Mouse (Mus musculus) cerebellum, postnatal 10 days (tissue): ENCODE data around the gene 2900011O08Rik.
"Not testable (repeated sequence)": the region's sequence is repeated elsewhere in the genome, so short reads cannot be mapped to it uniquely, and the experiment has no call there.

ENCODE experiments used
- DNase-seq, 2 experiments: peaks; one replicate each; pipeline ENCODE4 v3.0.0; 2021; ENCODE audit warnings: mixed read lengths in 2 of 2

2900011O08Rik gene

DNA sequence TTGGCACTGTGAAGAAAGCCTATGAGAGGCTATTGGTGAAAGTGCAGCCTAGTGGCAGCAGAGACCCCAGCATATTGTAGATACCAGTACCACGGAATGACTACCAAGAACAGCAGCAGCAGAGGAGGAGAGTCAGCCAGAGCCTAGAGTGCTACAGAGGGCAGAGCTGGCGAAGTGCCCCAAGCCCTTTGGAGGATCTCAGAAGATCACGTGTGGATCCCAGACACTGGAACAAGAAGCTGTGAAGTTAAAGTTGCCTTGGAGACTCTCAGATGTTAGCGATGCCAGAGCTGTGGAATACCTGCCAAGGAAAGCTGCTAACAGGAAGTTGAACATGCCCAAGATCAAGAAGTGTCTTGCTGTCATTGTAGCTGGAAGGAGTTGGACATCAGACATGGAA is 18.9 kb downstream of the 2900011O08Rik start:
- DNase-seq, result peak; percentile 22 to 39

- DNase-seq, result no peak
Observed at GRCm38 (mm10) chr16:14008081-14008480, 21.7 kb downstream of the 2900011O08Rik start.

DNA sequence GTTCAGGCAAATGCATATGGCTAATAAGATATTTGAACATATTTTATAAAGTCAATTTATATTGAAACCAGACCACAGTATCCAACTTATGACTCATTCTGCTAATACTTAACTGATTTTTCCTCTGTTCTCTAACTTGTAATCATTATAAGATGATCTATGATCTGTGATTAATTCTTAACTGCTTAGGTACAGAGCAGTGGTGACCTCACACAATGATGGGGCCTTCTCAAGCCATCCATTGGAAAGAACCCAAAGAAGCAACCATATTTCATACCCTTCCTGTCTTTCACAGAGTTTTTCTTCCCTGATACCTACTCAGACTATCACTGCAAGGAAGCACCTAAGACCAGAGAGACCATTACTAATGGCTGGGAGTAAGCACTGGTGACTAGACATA is 22.3 kb downstream of the 2900011O08Rik start:
- no peak for DNase-seq

- DNase-seq, result no peak
Observed at GRCm38 (mm10) chr16:14009966-14010365, 23.6 kb downstream of the 2900011O08Rik start.

DNA sequence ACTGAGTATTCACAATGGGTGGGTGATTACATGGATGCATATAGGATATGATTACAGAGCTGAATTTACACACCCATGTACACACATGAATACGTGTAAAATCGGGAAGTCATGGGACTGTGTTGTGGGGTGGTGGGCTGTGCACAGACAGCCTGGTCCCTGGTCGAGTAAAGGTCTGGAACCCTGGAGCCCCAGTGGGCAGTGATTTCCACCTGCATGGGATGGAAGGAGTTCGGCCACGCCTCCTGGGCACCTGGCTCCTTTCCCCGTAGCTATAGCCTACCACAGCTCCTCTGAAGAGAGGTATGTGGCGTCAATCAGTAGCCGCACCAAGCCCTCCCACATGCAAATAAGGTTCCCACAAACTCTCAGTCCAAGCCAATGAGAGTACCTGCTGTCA is 30.9 kb downstream of the 2900011O08Rik start:
- no peak for DNase-seq

DNA sequence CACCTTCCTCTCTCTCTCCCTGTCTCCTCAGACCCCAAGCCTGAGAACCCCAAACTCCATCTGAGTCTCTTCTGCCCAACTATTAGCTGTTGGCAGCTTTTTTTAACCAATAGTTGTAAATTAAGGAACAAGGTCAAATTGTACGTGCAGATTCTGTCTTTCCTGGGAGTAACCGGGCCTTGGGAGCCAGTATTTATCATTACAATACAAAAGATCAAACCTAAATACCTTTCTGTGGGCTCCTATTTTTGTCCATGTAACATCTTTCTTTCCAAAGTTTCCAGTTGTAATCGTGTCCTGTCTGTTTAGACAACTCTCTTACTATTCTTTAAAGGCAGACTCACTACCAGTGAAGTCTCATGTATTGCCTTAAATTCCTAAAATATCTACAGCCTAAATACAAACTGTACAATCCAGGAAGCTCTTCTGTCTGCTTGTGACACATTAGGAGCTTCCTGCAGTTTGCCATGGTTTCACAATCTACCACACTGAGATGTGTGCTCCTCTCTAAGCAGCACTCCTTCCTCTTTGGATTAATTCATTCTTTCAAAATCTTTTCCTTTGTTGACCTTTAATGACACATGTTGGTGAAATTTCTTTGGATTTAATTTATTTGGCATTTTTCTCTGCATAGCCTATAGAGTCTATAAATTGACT is 34.9 kb downstream of the 2900011O08Rik start:
- no peak for DNase-seq

- no peak for DNase-seq
Observed at GRCm38 (mm10) chr16:14025091-14025990, 38.9 kb downstream of the 2900011O08Rik start.

- DNase-seq, result no peak
Observed at GRCm38 (mm10) chr16:14029072-14029471, 42.7 kb downstream of the 2900011O08Rik start.

GRCm38 (mm10) chr16:14029851-14030250 is 43.4 kb downstream of the 2900011O08Rik start:
- no peak for DNase-seq

- DNase-seq, result no peak
Observed at GRCm38 (mm10) chr16:14030650-14031049, 44.2 kb downstream of the 2900011O08Rik start.

DNA sequence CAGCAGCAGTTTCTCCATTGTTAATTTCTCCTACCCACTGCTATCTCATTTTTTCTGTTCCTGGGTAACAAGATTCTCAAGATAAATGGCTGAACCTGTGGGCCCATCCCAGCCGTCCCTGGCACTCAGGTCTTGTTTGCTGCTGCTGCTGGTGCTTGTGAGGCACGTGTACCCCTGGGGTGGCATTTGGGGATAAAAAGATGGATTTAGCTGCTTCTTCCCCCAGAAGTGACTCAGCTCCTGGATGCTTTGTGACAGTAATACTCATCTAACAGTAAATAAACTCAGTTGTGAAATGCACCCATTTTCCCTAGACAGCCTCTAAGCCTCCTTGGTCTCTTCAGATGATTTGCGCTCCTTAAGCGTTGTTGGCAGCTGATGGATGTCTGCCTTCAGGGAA is 46.7 kb downstream of the 2900011O08Rik start:
- no peak for DNase-seq

DNA sequence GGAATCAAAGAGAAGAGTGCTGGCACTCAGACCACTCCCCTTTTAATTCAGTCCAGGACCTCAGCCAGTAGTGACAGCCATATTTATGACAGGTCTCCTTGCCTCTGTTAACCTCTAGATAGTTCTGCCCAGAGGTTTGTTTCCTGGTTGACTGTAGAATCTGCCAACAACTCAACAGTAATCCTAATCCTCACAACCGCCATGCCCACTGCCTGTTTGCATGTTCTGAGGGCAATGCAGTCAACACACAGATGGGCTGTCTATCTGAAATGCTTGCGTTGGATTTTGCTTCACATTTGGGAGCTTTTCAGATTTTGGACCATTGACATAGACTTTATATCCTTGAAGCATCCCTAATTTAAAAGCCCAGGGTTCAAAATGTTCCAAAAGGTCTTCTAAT is 56.0 kb downstream of the 2900011O08Rik start:
- DNase-seq, result no peak

- peak; percentile 46 to 52 for DNase-seq
Observed at GRCm38 (mm10) chr16:14044695-14045094, 58.3 kb downstream of the 2900011O08Rik start.

DNA sequence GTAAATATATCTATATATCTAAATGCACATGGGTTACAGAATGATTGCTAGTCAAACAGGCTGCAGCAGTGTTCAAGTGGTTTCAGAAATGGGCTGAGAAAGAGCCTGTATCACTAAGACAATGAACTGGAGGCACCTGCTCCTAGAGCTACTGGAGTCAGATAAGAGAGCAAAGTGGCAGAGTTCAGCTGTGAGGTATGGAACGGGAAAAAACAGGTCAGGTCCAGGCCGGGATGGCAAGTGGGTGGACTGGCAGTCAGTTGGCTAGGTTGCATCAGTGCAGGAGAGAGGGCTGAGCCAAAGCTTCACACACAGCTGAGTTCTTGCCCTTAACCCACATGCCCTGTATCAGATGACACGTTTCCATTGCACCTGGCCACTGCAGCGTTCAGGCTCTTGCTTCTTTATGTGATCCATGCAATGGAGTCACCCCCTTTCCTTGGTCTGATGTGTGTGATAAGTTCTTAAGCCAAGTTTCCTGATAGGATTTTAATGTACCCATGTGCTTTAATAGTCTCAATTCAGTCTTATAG is 59.9 kb downstream of the 2900011O08Rik start:
- no peak for DNase-seq

DNA sequence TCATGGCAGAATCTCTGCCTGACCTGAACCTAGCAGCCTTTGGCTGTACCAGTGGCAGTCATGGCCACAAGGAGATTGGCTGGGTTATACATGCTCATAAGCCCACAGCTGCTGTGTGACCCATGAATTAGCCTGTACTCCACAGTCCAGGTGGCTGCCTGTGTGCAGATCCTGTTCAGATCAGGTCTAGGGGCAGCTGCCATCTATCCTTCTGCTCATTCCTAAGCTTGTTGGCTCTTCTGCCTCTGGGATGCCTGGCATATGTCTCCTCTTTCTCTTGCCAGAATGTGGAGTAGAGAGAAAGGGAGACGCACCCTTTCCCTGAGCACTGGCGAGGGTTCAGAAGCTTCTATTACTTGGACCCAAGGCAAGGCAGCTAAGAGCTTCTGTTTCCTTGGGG is 65.8 kb downstream of the 2900011O08Rik start:
- peak; percentile 68 to 70 for DNase-seq

GRCm38 (mm10) chr16:14053116-14053515 is 66.7 kb downstream of the 2900011O08Rik start:
- DNase-seq, result no peak

GRCm38 (mm10) chr16:14055271-14055670 is 68.9 kb downstream of the 2900011O08Rik start:
- DNase-seq, result no peak

GRCm38 (mm10) chr16:14056734-14057133 is 70.3 kb downstream of the 2900011O08Rik start:
- no peak for DNase-seq

GRCm38 (mm10) chr16:14058541-14058940 is 72.1 kb downstream of the 2900011O08Rik start:
- DNase-seq, result no peak

GRCm38 (mm10) chr16:14059118-14059854 is 72.9 kb downstream of the 2900011O08Rik start:
- no peak for DNase-seq

- DNase-seq, result no peak
Observed at GRCm38 (mm10) chr16:14059869-14060268, 73.5 kb downstream of the 2900011O08Rik start.

DNA sequence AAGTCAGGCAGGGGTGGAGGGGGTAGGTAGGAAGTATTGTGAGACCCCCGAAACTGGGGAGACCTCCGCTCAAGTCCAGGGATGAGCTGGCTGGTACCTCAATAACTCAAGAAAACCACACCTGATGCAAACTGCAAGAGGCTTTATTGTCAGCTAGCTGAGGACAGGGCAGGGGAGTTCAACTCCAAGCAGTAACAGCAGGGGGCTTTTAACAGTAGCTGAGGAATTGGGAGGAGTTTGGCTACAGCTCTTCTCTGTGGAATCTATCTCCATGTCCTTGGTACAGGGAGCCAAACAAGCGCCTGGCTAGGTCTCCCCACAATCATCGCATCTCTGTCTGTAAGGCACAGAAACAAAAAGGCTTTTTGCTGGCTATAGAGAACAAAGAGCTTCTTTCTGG is 80.2 kb downstream of the 2900011O08Rik start:
- not testable (repeated sequence) for DNase-seq

GRCm38 (mm10) chr16:14068701-14069100 is 82.3 kb downstream of the 2900011O08Rik start:
- DNase-seq, result not testable (repeated sequence)
